Mouse (Mus musculus) embryonic facial prominence, embryonic 10.5 days (tissue): ENCODE results near the gene Ep400. TPM values are rescaled to one million over a fixed set of nuclear protein-coding genes. Genes with fewer than 3 reads are reported as not detected.
A peak's percentile ranks its signal among the peaks of the same experiment; 100 is the strongest.

Source experiments
- DNase-seq: peaks from one replicate; pipeline ENCODE4 v3.0.0-alpha.2; 2017; ENCODE audit warnings: low spot score
- H3K27ac ChIP-seq: fragments of 300-500 bp; sonication (generic); replicated peaks from 2 replicates; pipeline ENCODE4 v1.5.1; 2016; ENCODE audit warnings: mild to moderate bottlenecking
- H3K27me3 ChIP-seq: fragments of 300-500 bp; sonication (generic); replicated peaks from 2 replicates; pipeline ENCODE4 v1.6.1; 2016; ENCODE audit warnings: low read depth, mild to moderate bottlenecking; ENCODE audit not compliant: poor library complexity, severe bottlenecking
- H3K36me3 ChIP-seq: fragments of 300-500 bp; sonication (generic); replicated peaks from 2 replicates; pipeline ENCODE4 v1.6.1; 2016; ENCODE audit warnings: mild to moderate bottlenecking, moderate library complexity
- H3K4me1 ChIP-seq: fragments of 300-500 bp; sonication (generic); 2 replicates; pipeline ENCODE4 v1.6.1; 2016
- H3K4me3 ChIP-seq: fragments of 300-500 bp; sonication (generic); 2 replicates; pipeline ENCODE4 v1.5.1; 2016; ENCODE audit warnings: mild to moderate bottlenecking, moderate library complexity
- H3K9me3 ChIP-seq: fragments of 300-500 bp; sonication (generic); 2 replicates; pipeline ENCODE4 v1.6.1; 2016; ENCODE audit warnings: mild to moderate bottlenecking
- WGBS: fragments of 180-500 bp; shearing (Covaris S2); methylation state at CpG from one replicate; pipeline ENCODE4 v1.1.7; 2016; 5-methylcytosine and 5-hydroxymethylcytosine counted together
- polyA plus RNA-seq: library from polyadenylated mRNA; unstranded; fragments of >200 nt; fragmentation: Nextera tagmentation; extraction: Ambion mirVana; gene quantifications from 2 replicates; pipeline ENCODE4 v1.2.1, GENCODE M21; 2016

The Ep400 gene
- polyA plus RNA-seq, 1 experiment from 2014 or later = 57.1 TPM

GRCm38 (mm10) chr5:110711455-110711854 is 59.1 kb downstream of the Ep400 start:
- H3K27me3 ChIP-seq = no peaks in the 10 kb centered on the region
- H3K4me3 ChIP-seq = no peak overlapping the region
- DNase-seq = no peak
- no peak overlapping the region for H3K27ac ChIP-seq
- H3K9me3 ChIP-seq = no peaks in the 10 kb centered on the region
- no peaks in the 10 kb centered on the region for H3K4me1 ChIP-seq
- H3K36me3 ChIP-seq = peaks cover 84% of the 10 kb centered on the region
- 94% methylated on average over 2 of the region's 2 CpGs for WGBS

DNA sequence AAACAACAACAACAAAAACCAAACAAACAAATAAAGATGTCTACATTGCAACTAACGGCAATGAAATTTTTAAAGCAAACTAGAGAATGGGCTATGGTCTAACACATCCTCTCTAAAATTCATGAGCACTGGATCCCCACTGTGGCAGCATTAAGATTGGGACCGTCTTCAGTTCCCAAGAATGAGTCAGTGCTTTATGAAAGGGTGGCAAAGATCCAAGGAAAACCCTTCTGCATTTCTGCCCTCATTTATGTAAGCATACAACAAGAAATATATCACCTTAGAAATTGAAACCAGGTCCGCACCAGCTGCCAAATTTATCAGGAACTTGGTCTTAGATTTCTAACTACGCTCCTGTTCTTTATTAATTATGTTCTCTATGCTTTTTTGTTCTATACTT is 61.3 kb downstream of the Ep400 start:
- Histone ChIP-seq H3K9me3 (no peaks in the 10 kb centered on the region), H3K27me3 (no peaks in the 10 kb centered on the region), H3K4me3 (no peak overlapping the region), H3K27ac (no peak overlapping the region), H3K4me1 (no peaks in the 10 kb centered on the region), H3K36me3 (peaks cover 95% of the 10 kb centered on the region)
- 93% methylated on average over 4 of the region's 4 CpGs for WGBS
- DNase-seq = no peak

DNA sequence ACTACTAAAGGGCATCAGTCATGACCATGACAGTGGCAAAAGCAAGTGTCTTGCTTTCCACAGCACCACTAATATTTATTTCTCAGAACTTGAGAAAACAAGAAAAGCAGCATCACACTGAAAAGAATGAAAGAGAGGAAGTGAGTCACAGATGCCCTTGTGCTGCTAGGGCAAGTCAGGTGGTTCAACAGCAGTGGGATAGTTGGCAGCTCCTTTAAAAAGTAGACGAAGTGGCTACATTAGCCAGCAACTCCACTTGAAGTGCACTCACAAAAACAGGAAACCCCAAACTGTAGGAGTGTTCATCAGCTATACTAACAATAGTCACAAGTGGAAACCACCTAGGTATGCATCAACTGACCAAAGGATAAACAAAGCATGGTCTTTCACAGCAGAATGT is 66.5 kb downstream of the Ep400 start:
- Histone ChIP-seq H3K4me3 (no peak overlapping the region), H3K4me1 (no peaks in the 10 kb centered on the region), H3K27ac (no peak overlapping the region), H3K9me3 (no peaks in the 10 kb centered on the region), H3K36me3 (peaks cover 98% of the 10 kb centered on the region), H3K27me3 (no peaks in the 10 kb centered on the region)
- 87% methylated on average over 1 of the region's 1 CpGs for WGBS
- DNase-seq = no peak

DNA sequence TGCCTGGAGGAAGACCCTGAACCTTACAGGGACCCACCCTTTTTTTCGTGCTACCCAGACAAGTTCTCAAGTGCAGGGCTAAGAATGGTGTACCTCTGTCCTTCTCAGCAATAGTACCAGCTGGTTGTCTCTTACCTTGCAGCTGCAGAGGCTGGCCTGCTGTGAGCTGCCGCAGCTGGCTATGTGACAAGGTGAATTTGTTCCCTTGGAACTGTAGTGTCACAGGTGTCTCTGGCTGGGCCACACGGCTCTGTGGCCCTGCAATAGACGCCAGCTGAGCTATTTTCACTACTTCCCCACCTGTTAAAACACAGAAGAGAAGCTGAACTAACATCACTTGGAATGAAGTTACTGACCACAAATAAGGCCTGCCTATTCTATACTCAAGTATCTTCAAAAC is 71.9 kb downstream of the Ep400 start:
- Histone ChIP-seq H3K9me3 (no peaks in the 10 kb centered on the region), H3K36me3 (peaks cover 97% of the 10 kb centered on the region), H3K27ac (no peak overlapping the region), H3K4me1 (no peaks in the 10 kb centered on the region), H3K4me3 (no peak overlapping the region), H3K27me3 (no peaks in the 10 kb centered on the region)
- WGBS = 86% methylated on average over 4 of the region's 4 CpGs
- DNase-seq = no peak

DNA sequence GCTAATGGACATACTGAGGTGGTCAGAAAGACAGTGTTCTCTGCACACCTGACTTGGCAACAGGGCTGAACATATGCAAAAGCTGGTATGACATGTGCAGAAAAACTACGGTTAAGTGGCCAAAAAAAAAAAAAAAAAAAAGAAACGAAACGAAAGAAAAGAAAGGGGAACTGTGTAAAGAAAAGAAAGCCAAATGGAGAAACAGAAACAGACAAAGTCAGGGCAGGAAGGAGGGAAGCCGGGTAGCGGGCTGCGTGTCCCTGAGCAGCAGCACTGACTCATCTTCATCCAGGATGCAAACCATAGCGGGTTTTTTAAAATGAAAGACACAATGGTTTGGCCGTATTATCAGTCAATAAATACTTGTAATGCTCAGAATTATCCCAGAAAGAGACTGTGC is 88.5 kb downstream of the Ep400 start:
- Histone ChIP-seq H3K27me3 (no peaks in the 10 kb centered on the region), H3K36me3 (peaks cover 99% of the 10 kb centered on the region), H3K9me3 (no peaks in the 10 kb centered on the region), H3K4me3 (no peak overlapping the region), H3K4me1 (no peaks in the 10 kb centered on the region), H3K27ac (no peak overlapping the region)
- no peak for DNase-seq
- WGBS = 93% methylated on average over 8 of the region's 8 CpGs

DNA sequence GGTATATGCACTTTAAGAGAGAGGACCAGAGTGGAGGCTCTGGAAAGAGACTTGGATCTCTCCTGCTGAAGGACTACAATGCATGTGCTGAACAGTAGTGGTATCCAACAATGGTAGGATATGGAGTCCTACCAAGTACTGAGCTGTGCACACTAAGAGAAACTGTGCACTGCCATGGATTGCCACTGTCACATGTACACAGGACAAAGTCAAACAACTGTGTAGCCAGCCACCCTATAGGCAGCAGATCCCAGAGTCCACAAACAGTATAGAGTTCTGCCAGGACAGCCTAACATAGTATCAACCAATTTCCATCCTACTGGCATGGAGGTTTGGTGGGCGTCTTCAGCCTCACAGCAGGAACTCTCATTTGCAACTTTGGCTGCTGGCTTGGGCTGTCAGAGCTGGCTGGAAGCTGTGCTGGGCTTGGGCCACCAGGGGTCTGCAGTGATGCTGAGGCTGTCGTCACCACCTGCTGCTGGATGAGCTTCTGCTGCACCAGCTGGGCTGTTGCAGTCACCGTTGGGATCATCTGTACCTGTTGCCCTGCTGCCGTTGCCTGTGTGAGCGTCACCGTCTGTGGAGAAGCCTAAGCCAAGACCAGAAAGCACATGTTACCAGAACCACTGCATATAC is 104.9 kb downstream of the Ep400 start:
- Histone ChIP-seq H3K27ac (no peak overlapping the region), H3K9me3 (no peaks in the 10 kb centered on the region), H3K36me3 (peaks cover 100% of the 10 kb centered on the region), H3K27me3 (no peaks in the 10 kb centered on the region), H3K4me3 (no peak overlapping the region), H3K4me1 (no peaks in the 10 kb centered on the region)
- 68% methylated on average over 6 of the region's 6 CpGs for WGBS
- DNase-seq = no peak

- peaks cover 100% of the 10 kb centered on the region for H3K36me3 ChIP-seq
- no peaks in the 10 kb centered on the region for H3K27me3 ChIP-seq
- no peak overlapping the region for H3K27ac ChIP-seq
- H3K9me3 ChIP-seq = no peaks in the 10 kb centered on the region
- H3K4me1 ChIP-seq = no peaks in the 10 kb centered on the region
- 95% methylated on average over 2 of the region's 2 CpGs for WGBS
- no peak overlapping the region for H3K4me3 ChIP-seq
- no peak for DNase-seq
Observed at GRCm38 (mm10) chr5:110664750-110665269, 105.7 kb downstream of the Ep400 start.

GRCm38 (mm10) chr5:110664041-110664440 is 106.5 kb downstream of the Ep400 start:
- Histone ChIP-seq H3K4me3 (no peak overlapping the region), H3K27me3 (no peaks in the 10 kb centered on the region), H3K9me3 (no peaks in the 10 kb centered on the region), H3K36me3 (peaks cover 100% of the 10 kb centered on the region), H3K27ac (no peak overlapping the region), H3K4me1 (no peaks in the 10 kb centered on the region)
- DNase-seq = no peak
- 89% methylated on average over 2 of the region's 2 CpGs for WGBS

- no peak overlapping the region for H3K27ac ChIP-seq
- H3K4me1 ChIP-seq = no peaks in the 10 kb centered on the region
- DNase-seq = no peak
- H3K27me3 ChIP-seq = no peaks in the 10 kb centered on the region
- no peak overlapping the region for H3K4me3 ChIP-seq
- H3K9me3 ChIP-seq = no peaks in the 10 kb centered on the region
- H3K36me3 ChIP-seq = peaks cover 100% of the 10 kb centered on the region
Observed at GRCm38 (mm10) chr5:110659682-110660081, 110.8 kb downstream of the Ep400 start.

- H3K27ac ChIP-seq = peak overlapping the region; percentile 87
- H3K9me3 ChIP-seq = no peaks in the 10 kb centered on the region
- no peak for DNase-seq
- H3K4me1 ChIP-seq = peaks cover 19% of the 10 kb centered on the region
- peaks cover 77% of the 10 kb centered on the region for H3K36me3 ChIP-seq
- WGBS = 1% methylated on average over 37 of the region's 37 CpGs
- H3K27me3 ChIP-seq = no peaks in the 10 kb centered on the region
- peak overlapping the region; percentile 90 for H3K4me3 ChIP-seq
Observed at GRCm38 (mm10) chr5:110653686-110654085, 116.8 kb downstream of the Ep400 start.

- H3K9me3 ChIP-seq = no peaks in the 10 kb centered on the region
- no peaks in the 10 kb centered on the region for H3K27me3 ChIP-seq
- H3K4me1 ChIP-seq = peaks cover 19% of the 10 kb centered on the region
- peaks cover 77% of the 10 kb centered on the region for H3K36me3 ChIP-seq
- WGBS = 1% methylated on average over 91 of the region's 91 CpGs
- peak; percentile 96 for DNase-seq
- H3K4me3 ChIP-seq = peak within 1 kb of the TSS; percentile 90
- H3K27ac ChIP-seq = peak within 1 kb of the TSS; percentile 87
Observed at GRCm38 (mm10) chr5:110652719-110653648, 117.5 kb downstream of the Ep400 start, which contains the start of the genes Noc4l and Ddx51. Noc4l (minus strand) TSS chr5:110653417. Ddx51 (plus strand) TSS chr5:110653451.

DNA sequence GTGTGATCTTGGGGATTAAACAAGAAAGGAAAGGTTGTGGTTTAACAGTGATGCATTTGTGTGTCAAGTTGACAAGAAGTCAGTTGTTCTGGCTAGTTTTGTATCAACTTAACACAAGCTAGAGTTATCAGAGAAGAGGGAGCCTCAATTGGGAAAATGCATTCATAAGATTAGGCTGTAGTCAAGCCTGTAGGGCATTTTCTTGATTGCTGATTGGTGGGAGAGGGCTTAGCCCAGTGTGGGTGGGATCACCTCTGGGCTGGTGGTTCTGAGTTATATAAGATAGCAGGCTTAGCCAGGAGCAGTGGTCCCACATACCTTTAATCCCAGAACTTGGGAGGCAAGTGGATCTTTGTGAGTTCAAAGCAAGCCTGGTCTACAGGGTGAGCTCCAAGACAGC is 124.1 kb downstream of the Ep400 start:
- no peak overlapping the region for H3K4me3 ChIP-seq
- no peaks in the 10 kb centered on the region for H3K27me3 ChIP-seq
- no peaks in the 10 kb centered on the region for H3K4me1 ChIP-seq
- no peak for DNase-seq
- H3K9me3 ChIP-seq = no peaks in the 10 kb centered on the region
- H3K27ac ChIP-seq = no peak overlapping the region
- H3K36me3 ChIP-seq = peaks cover 69% of the 10 kb centered on the region
